Mouse (Mus musculus): Measurements from ENCODE around the gene Sfswap.
A peak's percentile ranks its signal among the peaks of the same experiment; 100 is the strongest.
"Not testable (repeated sequence)": the region's sequence is repeated elsewhere in the genome, so short reads cannot be mapped to it uniquely, and the experiment has no call there.

The Sfswap gene

DNA sequence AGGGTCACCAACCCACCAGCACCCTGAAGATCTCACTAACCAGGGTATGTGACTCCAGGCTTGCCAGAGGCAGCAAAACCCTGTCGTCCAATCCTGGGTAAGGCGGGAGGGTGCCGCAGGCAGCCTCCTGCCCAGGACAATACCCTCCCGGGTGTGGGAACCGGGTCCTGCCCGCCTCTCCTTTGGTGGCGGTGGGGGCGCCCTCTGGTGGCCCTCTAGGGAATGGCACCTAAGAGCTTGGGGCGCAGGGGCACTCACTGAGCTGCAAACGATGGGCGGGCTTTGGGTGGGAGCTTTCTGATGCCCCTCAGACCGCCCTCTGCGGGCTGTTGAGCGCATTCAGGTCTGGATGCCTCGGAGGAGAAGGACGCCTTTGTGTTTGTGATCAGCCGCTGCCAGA is 85.0 kb downstream of the Sfswap start:
- DNase-seq (ENCODE audit: low read depth): peak; percentile 57

DNA sequence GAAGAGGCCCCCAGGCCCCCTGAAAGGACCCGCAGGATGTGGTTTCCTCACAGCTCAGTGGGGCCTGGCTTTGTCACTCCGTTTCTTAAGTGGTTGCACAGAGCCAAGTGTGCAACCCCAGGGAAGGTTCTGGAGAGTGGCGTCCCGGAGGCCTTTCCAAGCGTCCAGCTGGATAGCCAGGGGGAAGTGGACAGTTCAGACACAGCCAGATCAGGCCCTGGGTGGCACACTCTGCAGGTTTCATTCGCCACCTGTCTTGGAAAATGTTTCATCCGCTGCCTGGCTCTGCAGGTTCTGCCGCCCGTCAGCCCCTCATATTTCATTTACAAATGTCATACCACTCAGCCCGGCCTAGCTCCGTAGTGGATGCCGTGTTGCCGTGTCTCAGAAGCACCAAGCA is 85.5 kb downstream of the Sfswap start:
- DNase-seq (ENCODE audit: low read depth): no peak

DNA sequence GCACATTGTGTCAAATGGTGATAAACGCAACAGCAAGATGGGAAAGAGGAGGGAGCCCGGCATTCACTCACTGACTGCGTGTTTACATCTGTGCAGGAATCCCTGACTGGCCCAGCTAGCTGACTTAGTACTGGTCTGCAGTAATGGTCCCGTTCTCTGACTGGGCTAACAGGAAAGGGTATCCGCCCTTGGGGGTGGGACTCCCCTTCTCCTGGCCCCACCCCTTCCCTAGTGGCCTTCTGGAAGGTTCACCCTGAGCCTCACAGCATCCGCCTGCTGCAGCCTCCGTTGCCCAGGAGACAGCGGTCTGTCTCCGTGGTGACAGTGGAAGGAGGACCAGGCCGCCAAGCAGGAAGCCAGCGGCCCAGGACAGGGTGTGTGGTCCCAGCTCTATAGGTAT is 89.9 kb downstream of the Sfswap start:
- DNase-seq (ENCODE audit: low read depth): no peak

DNA sequence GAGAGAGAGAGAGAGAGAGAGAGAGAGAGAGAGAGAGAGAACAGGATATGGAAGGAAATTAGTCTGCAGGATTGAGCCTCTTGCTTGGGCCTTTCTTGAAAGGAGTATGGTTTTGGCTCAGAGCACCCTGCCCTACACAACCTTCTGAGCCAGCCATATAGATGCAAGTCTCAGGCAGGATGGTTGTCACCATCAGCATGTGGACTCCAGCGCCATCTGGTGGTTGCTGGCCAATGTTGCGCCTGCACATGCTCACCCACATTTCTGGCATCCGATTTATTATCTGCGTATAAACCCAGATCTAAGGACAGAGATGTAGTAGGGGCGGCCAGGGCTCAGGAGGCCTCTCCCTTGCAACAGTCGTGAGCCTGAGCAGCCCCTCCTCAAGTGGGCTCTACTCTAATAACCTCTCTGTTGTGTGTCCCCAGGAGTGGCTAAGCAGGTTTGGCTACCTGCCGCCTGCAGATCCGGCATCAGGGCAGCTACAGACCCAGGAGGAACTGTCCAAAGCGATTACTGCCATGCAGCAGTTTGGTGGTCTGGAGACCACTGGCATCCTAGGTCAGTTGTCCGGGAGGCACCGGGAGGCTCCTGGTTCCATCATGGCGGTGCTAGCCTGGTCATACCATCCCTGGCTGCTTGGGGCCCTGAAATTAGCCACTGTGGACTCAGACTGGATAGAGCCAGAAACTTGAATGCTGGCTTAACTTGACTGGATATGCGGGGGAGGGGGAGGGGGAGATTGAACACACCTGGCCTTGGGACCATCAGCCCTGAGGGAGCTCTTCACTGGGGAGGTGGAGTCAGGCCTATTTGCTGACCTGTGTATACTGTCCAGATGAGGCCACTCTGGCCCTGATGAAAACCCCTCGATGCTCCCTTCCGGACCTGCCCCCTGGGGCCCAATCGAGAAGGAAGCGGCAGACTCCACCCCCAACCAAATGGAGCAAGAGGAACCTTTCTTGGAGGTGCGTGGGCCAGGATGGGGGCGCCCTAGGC is 93.4 kb downstream of the Sfswap start:
- peak; percentile 66 for DNase-seq (ENCODE audit: low read depth)

DNA sequence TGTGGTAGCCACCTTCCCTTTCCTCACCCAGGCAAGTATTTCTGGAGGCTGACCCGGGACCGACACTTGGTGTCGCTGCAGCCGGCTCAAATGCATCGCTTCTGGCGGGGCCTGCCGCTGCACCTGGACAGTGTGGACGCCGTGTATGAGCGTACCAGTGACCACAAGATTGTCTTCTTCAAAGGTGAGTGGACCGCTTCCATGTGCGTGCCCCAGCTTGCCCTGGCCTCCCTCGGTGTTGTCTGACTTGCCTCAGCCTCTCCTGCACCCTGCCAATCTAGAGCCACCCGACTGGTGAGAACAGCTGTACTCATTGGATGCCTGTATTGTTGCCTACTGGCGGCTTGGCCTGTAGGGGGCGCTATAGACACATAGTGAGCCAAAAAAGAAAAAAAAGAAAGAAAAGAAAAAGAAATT is 101.1 kb downstream of the Sfswap start:
- DNase-seq (ENCODE audit: low read depth): no peak

DNA sequence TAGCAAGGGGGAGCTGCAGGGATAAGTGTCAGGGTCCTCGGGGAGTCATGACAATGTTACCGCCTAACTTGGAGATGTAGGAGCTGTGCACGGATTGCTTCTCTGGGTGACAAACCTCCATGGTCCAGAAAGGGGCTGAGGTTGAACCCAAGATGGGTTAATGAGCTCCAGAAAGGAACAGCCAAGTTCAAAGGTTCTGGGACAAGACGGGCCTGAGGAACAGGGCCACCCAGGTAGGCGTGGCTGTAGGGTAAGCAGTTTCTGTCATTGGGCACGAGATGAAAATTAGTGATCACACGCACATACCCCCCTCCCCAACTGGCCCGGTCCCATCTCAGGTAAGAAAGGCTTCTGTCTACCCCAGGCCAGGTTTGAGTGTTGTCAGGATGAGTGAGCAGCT is 106.5 kb downstream of the Sfswap start:
- no peak for DNase-seq (ENCODE audit: low read depth)

DNA sequence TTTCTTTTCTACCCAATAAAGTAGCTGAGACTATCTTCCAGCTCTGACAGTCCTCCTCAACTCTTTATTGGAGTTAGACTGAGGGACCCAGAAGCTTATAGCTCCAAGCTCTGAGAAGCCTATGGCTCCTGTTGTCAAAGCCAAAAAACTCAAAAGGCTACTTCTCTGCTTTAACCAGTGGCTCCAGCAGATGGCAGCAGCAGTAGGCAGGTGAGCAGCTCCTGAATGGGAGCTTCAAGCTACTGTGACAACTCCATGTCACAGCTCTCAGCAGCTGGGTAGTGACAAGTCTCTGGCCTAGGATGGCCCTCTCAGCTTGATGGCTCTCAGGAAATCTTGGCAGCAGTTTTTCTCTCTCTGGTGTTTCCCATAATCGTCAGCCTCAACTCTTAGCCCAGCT is 110.0 kb downstream of the Sfswap start:
- DNase-seq (ENCODE audit: low read depth): peak; percentile 56

DNA sequence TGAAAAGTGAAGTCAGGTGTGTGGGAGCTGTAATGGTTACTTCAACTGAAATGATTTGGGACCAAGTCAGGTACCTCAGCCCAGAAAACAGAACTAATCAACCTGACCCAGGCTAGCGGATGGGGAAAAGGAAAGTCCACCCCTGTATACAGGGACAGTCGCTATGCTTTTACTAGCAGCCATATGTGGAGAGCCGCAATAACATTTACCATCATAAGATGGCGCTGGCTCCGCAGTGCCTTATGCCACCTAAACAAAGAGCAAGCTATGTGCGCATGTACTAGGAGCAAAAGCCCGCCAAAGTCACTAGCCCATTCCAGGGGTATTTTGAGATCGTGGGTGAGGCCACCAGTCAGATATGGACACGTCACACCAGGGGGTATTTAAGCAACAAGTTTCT is 119.6 kb downstream of the Sfswap start:
- not testable (repeated sequence) for DNase-seq (ENCODE audit: low read depth)

All from c-Kit-positive CD71-positive TER-119-negative erythroid progenitor cells, embryonic 14.5 days (primary cell).